Mouse (Mus musculus): ENCODE results near the gene Cpeb4. TPM values are rescaled to one million over a fixed set of nuclear protein-coding genes. Genes with fewer than 3 reads are reported as not detected.

Cpeb4 gene
- polyA plus RNA-seq, 1 experiment from 2014 or later: 11.3 TPM

DNA sequence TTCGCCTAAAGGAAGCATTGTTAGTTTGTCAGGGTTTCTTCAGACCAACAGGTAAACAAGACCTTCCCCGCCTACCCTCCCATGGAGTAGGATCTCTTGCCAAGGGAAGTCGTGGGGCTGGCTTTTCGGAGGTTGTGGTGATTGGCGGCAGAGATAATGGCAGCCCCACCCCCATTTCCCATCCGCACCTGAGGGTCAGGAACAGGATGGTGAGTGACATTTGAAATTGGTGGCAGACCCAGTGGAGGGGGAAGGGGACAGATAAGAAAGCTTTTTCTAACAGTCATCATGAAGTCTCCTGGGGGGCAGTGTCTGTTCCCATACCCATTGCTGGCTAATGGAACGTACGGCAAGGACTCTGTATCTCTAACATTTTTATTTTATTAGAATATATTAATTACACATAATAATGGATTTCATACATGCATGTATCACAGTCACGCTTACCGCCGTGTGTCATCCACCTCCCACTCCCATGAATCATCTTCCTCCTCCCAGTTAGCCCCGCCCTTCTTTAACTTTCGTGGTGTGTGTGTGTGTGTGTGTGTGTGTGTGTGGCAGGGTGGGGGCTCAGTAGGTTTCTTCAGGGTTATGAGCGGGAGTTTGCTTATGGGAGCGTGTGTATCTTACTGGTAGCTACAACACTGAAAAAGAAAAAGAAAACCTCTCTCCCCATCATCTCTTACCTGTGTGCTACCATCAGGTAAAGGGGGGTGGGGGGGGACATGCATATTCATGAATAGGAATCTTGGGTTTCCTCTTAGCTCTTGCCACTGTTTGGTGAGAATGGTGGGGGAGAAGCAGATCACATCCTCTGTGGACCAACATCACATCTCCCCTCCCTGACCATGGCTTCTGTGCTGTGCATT, 76.7 kb downstream of the Cpeb4 start:
- no peaks in the 10 kb centered on the region for H3K36me3 ChIP-seq (ENCODE audit: control insufficient read depth, insufficient read depth)
- no peaks in the 10 kb centered on the region for H3K9me3 ChIP-seq (ENCODE audit: control insufficient read depth)
- H3K4me1 ChIP-seq (replicated peaks; ENCODE audit: control insufficient read depth, insufficient read depth, low read length): no peaks in the 10 kb centered on the region
- no peak for TF ChIP-seq CTCF (IDR thresholded peaks at IDR 0.05; ENCODE audit: low read depth)
- peak overlapping the region; percentile 37 for H3K4me3 ChIP-seq (ENCODE audit: low read depth, low read length)
- no peak overlapping the region for H3K27ac ChIP-seq (ENCODE audit: low read depth, low read length)
- 19% methylated on average over 15 of the region's 15 CpGs for WGBS
- H3K4me2 ChIP-seq (replicated peaks; ENCODE audit: low read depth): peak overlapping the region; percentile 75
- 0 out of 2 replicates have a peak, but pooled peaks have one; percentile 13 for ATAC-seq
- 0 out of 2 replicates have a peak, but pooled peaks cover 3% of the 10 kb centered on the region for H3K27me3 ChIP-seq (replicated peaks; ENCODE audit: control insufficient read depth, insufficient read depth, low read length)
- peak overlapping the region; percentile 4; the same call in 1 of the 2 replicates for H3K9ac ChIP-seq (ENCODE audit: low read depth, low read length)

DNA sequence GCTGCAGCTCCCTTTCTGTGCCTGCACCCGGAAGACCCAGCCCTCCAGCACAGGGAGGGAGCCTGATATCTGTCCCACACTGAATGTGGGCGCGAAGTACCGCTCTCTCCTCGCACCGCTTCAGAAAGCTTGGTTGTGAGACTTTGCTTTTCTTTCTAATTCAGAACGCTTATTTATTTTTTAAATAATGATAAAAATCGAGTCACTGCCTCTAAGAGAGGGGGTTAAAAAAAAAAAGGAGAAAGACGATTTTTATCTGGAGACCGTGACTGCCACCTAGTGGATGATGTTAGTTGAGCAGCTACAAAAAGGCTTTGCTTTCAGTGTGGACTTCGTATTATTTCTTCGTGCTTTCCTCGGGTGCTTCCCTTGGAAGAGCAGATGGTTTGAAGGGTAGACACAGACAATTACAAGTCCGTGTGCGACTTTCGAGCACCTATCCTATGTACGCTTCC, 77.3 kb downstream of the Cpeb4 start:
- Histone ChIP-seq H3K27me3 (replicated peaks; ENCODE audit: control insufficient read depth, insufficient read depth, low read length) (0 out of 2 replicates have a peak, but pooled peaks cover 3% of the 10 kb centered on the region), H3K4me3 (ENCODE audit: low read depth, low read length) (peak overlapping the region; percentile 37), H3K9ac (ENCODE audit: low read depth, low read length) (peak overlapping the region; percentile 13; the same call in 1 of the 2 replicates), H3K4me1 (replicated peaks; ENCODE audit: control insufficient read depth, insufficient read depth, low read length) (no peaks in the 10 kb centered on the region), H3K4me2 (replicated peaks; ENCODE audit: low read depth) (peak overlapping the region; percentile 75), H3K9me3 (ENCODE audit: control insufficient read depth) (no peaks in the 10 kb centered on the region), H3K36me3 (ENCODE audit: control insufficient read depth, insufficient read depth) (no peaks in the 10 kb centered on the region), H3K27ac (ENCODE audit: low read depth, low read length) (no peak overlapping the region)
- 0 out of 2 replicates have a peak, but pooled peaks have one; percentile 31 for ATAC-seq
- peak; percentile 83 for TF ChIP-seq CTCF (IDR thresholded peaks at IDR 0.05; ENCODE audit: low read depth)
- 1% methylated on average over 17 of the region's 17 CpGs for WGBS

DNA sequence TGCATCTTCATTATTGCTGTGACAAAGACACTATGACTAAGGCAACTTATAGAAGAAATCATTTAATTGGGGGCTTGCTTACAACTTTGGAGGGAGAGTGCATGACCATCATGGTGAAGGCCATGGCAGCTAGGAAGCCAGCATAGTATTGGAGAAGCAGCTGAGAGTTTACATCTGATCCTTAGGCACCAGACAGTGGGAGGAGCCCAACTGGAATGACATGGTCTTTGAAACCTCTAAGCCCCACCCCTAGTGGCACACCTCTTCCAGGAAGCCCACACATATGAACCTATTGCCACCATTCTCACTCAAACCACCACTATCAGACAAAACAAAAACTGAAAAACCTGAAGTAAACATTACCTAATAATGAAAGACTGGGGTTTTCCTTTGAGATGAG, 88.1 kb downstream of the Cpeb4 start:
- H3K9me3 ChIP-seq (ENCODE audit: control insufficient read depth): no peaks in the 10 kb centered on the region
- no peak for ATAC-seq
- no peak for TF ChIP-seq CTCF (IDR thresholded peaks at IDR 0.05; ENCODE audit: low read depth)
- no peak overlapping the region for H3K9ac ChIP-seq (ENCODE audit: low read depth, low read length)
- no peaks in the 10 kb centered on the region for H3K27me3 ChIP-seq (replicated peaks; ENCODE audit: control insufficient read depth, insufficient read depth, low read length)
- no peaks in the 10 kb centered on the region for H3K4me1 ChIP-seq (replicated peaks; ENCODE audit: control insufficient read depth, insufficient read depth, low read length)
- no peaks in the 10 kb centered on the region for H3K36me3 ChIP-seq (ENCODE audit: control insufficient read depth, insufficient read depth)
- H3K27ac ChIP-seq (ENCODE audit: low read depth, low read length): no peak overlapping the region
- no peak overlapping the region for H3K4me3 ChIP-seq (ENCODE audit: low read depth, low read length)
- no peak overlapping the region for H3K4me2 ChIP-seq (replicated peaks; ENCODE audit: low read depth)

DNA sequence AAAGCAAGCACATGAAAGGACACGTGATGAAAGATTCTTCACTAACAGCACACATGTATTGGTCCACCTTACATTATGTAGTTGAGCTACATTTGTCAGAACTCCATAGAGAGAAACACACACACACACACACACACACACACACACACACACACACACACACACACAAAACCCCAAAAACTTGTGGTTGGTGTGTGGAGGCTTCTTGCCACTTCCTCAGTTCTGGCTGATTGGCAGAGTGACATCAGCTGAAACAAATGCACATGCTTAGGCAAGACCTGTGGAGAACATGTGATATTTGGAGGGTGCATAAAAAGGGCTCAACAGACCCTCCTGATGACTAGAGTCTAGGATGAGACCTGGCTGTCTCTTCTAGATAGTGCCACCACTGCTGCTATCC, 92.0 kb downstream of the Cpeb4 start:
- WGBS: 100% methylated on average over 1 of the region's 1 CpGs

DNA sequence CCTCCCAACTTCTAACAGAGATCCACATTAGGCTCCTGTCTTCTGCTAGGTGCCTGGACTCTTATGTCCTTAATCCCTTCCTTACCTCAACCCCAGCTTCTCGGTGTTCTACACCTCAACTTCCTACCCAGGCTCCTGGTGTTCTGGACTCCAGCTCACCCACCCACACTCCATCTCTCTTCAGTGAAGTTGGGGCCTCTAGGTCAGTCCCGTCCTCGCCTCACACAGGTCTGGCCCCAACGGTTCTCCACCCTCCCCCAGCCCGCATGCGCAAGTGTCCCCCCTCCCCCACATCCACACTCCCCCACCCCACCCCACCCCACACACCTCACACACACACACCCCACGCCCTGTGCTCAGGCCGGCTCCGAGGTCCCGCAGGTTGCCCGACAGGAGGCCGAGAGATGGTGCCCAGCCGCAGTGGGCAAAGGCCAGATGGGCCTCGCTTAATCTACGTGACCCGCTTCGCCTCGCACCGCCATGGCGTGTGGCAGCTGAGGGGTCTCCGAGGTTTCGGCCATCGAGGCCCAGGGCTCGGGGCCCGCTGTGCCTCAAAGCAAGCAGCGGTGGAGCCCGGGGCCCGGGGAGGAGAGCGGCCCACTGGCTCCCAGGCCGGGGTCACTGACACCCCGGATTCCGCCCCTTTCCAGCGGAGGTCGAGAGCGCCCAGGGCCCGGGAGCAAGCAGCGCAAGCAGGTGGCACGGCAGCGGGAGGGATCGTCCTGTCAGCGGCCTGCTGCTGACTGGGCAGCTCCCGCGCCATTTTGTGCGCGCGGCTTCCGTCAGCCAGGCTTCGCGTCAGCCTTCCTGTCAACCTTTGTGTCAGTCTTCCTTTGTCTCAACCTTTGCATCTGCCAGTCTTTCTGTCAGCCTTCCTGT, 93.5 kb downstream of the Cpeb4 start, which contains the start of gene 4930524B15Rik:
Gene 4930524B15Rik (plus strand): TSS at position 337 of the 879 bp plus-strand sequence.
- Histone ChIP-seq H3K27ac (ENCODE audit: low read depth, low read length) (no peak within 1 kb of the TSS), H3K27me3 (replicated peaks; ENCODE audit: control insufficient read depth, insufficient read depth, low read length) (no peaks in the 10 kb centered on the region), H3K4me1 (replicated peaks; ENCODE audit: control insufficient read depth, insufficient read depth, low read length) (no peaks in the 10 kb centered on the region), H3K9me3 (ENCODE audit: control insufficient read depth) (no peaks in the 10 kb centered on the region), H3K9ac (ENCODE audit: low read depth, low read length) (no peak within 1 kb of the TSS), H3K36me3 (ENCODE audit: control insufficient read depth, insufficient read depth) (no peaks in the 10 kb centered on the region), H3K4me3 (ENCODE audit: low read depth, low read length) (no peak within 1 kb of the TSS), H3K4me2 (replicated peaks; ENCODE audit: low read depth) (peak within 1 kb of the TSS; percentile 49)
- WGBS: 44% methylated on average over 47 of the region's 49 CpGs
- ATAC-seq: 0 out of 2 replicates have a peak, but pooled peaks have one; percentile 28
- TF ChIP-seq CTCF (IDR thresholded peaks at IDR 0.05; ENCODE audit: low read depth): no peak

More for the DNA sequence above, 92.0 kb downstream of the Cpeb4 start:
- ATAC-seq: no peak
- Histone ChIP-seq H3K27me3 (replicated peaks; ENCODE audit: control insufficient read depth, insufficient read depth, low read length) (no peaks in the 10 kb centered on the region), H3K36me3 (ENCODE audit: control insufficient read depth, insufficient read depth) (no peaks in the 10 kb centered on the region), H3K9me3 (ENCODE audit: control insufficient read depth) (no peaks in the 10 kb centered on the region), H3K4me1 (replicated peaks; ENCODE audit: control insufficient read depth, insufficient read depth, low read length) (no peaks in the 10 kb centered on the region), H3K4me2 (replicated peaks; ENCODE audit: low read depth) (no peak overlapping the region), H3K4me3 (ENCODE audit: low read depth, low read length) (no peak overlapping the region), H3K27ac (ENCODE audit: low read depth, low read length) (no peak overlapping the region), H3K9ac (ENCODE audit: low read depth, low read length) (no peak overlapping the region)
- TF ChIP-seq CTCF (IDR thresholded peaks at IDR 0.05; ENCODE audit: low read depth): no peak

DNA sequence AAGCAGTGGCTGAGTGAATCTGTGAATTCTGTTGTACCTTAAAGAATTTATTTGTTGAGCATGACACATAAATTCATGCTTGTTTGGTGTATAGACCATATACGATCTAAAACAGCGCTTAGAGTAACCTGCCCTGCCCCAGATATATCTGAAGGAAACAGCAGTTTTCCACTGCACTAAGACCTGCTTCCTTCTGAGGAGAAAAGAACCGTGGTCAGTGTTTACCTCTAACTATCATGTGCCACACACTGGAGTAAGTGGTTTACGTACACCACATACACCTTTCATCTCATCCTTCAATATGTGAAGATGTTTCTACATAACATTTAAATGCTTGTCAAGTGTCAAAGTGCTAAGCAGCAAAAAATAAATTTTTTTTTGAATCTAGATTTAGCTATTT, 102.1 kb downstream of the Cpeb4 start:
- H3K4me1 ChIP-seq (replicated peaks; ENCODE audit: control insufficient read depth, insufficient read depth, low read length): no peaks in the 10 kb centered on the region
- TF ChIP-seq CTCF (IDR thresholded peaks at IDR 0.05; ENCODE audit: low read depth): no peak

More for the DNA sequence above, 102.1 kb downstream of the Cpeb4 start:
- no peaks in the 10 kb centered on the region for H3K27me3 ChIP-seq (replicated peaks; ENCODE audit: control insufficient read depth, insufficient read depth, low read length)
- WGBS: 59% methylated on average over 4 of the region's 4 CpGs
- no peak overlapping the region for H3K4me2 ChIP-seq (replicated peaks; ENCODE audit: low read depth)
- no peak overlapping the region for H3K4me3 ChIP-seq (ENCODE audit: low read depth, low read length)
- no peaks in the 10 kb centered on the region for H3K9me3 ChIP-seq (ENCODE audit: control insufficient read depth)
- no peak for ATAC-seq
- no peak overlapping the region for H3K9ac ChIP-seq (ENCODE audit: low read depth, low read length)
- H3K27ac ChIP-seq (ENCODE audit: low read depth, low read length): no peak overlapping the region
- no peaks in the 10 kb centered on the region for H3K36me3 ChIP-seq (ENCODE audit: control insufficient read depth, insufficient read depth)

Measured in intestine, postnatal 0 days (tissue).